Mouse (Mus musculus) embryonic facial prominence, embryonic 14.5 days (tissue): Measurements from ENCODE around the gene Olfr1342. TPM values are rescaled to one million over a fixed set of nuclear protein-coding genes. Genes with fewer than 3 reads are reported as not detected.

Experiments
- polyA plus RNA-seq: library from polyadenylated mRNA; unstranded; fragments of >200 nt; fragmentation: Nextera tagmentation; extraction: Ambion mirVana; gene quantifications from 2 replicates; pipeline ENCODE4 v1.2.1, GENCODE M21; 2014

Gene Olfr1342
- polyA plus RNA-seq, 1 experiment from 2014 or later, result 0.22 TPM

Other genes starting within 250 kb of the Olfr1342 start
- gene Mpl, start 235.2 kb downstream of the Olfr1342 start, polyA plus RNA-seq, result 0.45 and 0.48 TPM in 2 replicates
- 22.3 and 24.2 TPM in 2 replicates for gene Tie1, start 202.7 kb downstream of the Olfr1342 start, polyA plus RNA-seq
- 6.1 and 8.2 TPM in 2 replicates for gene 2610528J11Rik, start 165.8 kb downstream of the Olfr1342 start, polyA plus RNA-seq
- gene Tmem125, start 148.7 kb downstream of the Olfr1342 start, polyA plus RNA-seq, result 5.6 and 5.8 TPM in 2 replicates
- 0.38 and 1.4 TPM in 2 replicates for gene Cfap57, start 72.0 kb downstream of the Olfr1342 start, polyA plus RNA-seq
- 148 and 150 TPM in 2 replicates for gene Ebna1bp2, start 72.0 kb downstream of the Olfr1342 start, polyA plus RNA-seq
- 0.13 and 0.22 TPM in 2 replicates for gene Olfr62, start 33.8 kb downstream of the Olfr1342 start, polyA plus RNA-seq
- 0.11 TPM in 1 of 2 replicates, not detected in the other for gene Olfr1341, start 10.8 kb upstream of the Olfr1342 start, polyA plus RNA-seq
- gene Olfr1340, start 27.4 kb upstream of the Olfr1342 start, polyA plus RNA-seq, result 0.08 and 0.24 TPM in 2 replicates
- 0.16 TPM in 1 of 2 replicates, not detected in the other for gene Olfr1339, start 39.4 kb upstream of the Olfr1342 start, polyA plus RNA-seq
- gene Olfr1338, start 66.0 kb upstream of the Olfr1342 start, polyA plus RNA-seq, result 0.13 TPM in 1 of 2 replicates, not detected in the other
- not detected in 2 replicates for gene Olfr1337, start 89.8 kb upstream of the Olfr1342 start, polyA plus RNA-seq
- not detected in 2 replicates for gene Olfr1335, start 117.2 kb upstream of the Olfr1342 start, polyA plus RNA-seq
- not detected in 2 replicates for gene Olfr1333, start 143.5 kb upstream of the Olfr1342 start, polyA plus RNA-seq
- gene Olfr1331, start 171.9 kb upstream of the Olfr1342 start, polyA plus RNA-seq, result 0.13 TPM in 1 of 2 replicates, not detected in the other
- gene Olfr1330, start 195.8 kb upstream of the Olfr1342 start, polyA plus RNA-seq, result 0.11 TPM in 1 of 2 replicates, not detected in the other
- gene Olfr1329, start 224.7 kb upstream of the Olfr1342 start, polyA plus RNA-seq, result not detected in 2 replicates
- gene Olfr1328, start 245.9 kb upstream of the Olfr1342 start, polyA plus RNA-seq, result 0.07 TPM in 1 of 2 replicates, not detected in the other